Mouse (Mus musculus): ENCODE measurements around the gene Hdac7. TPM values are rescaled to one million over a fixed set of nuclear protein-coding genes. Genes with fewer than 3 reads are reported as not detected.

Hdac7 gene
- polyA plus RNA-seq, 1 experiment = not detected

- no peak for TF ChIP-seq CTCF (IDR thresholded peaks at IDR 0.05; ENCODE audit: insufficient read depth, low read depth, low read length)
- TF ChIP-seq POLR2A (IDR thresholded peaks at IDR 0.05; ENCODE audit: insufficient read depth, low read depth, low read length) = no peak
- H3K4me1 ChIP-seq (ENCODE audit: control insufficient read depth, insufficient read depth, low read length) = peaks cover 26% of the 10 kb centered on the region
- H3K4me3 ChIP-seq (ENCODE audit: insufficient read depth, low read depth, low read length) = no peak overlapping the region
- WGBS = 94% methylated on average over 14 of the region's 14 CpGs
- H3K27ac ChIP-seq (ENCODE audit: insufficient read depth, low read depth, low read length) = no peak overlapping the region
Observed at GRCm38 (mm10) chr15:97808532-97808931, 35.8 kb downstream of the Hdac7 start.

GRCm38 (mm10) chr15:97807867-97808266 lies 36.4 kb downstream of the Hdac7 start:
- H3K4me3 ChIP-seq (ENCODE audit: insufficient read depth, low read depth, low read length) = no peak overlapping the region
- WGBS = 86% methylated on average over 12 of the region's 12 CpGs
- H3K27ac ChIP-seq (ENCODE audit: insufficient read depth, low read depth, low read length) = no peak overlapping the region
- H3K4me1 ChIP-seq (ENCODE audit: control insufficient read depth, insufficient read depth, low read length) = peaks cover 19% of the 10 kb centered on the region
- TF ChIP-seq POLR2A (IDR thresholded peaks at IDR 0.05; ENCODE audit: insufficient read depth, low read depth, low read length) (no peak), CTCF (IDR thresholded peaks at IDR 0.05; ENCODE audit: insufficient read depth, low read depth, low read length) (no peak)

- no peak for TF ChIP-seq CTCF (IDR thresholded peaks at IDR 0.05; ENCODE audit: insufficient read depth, low read depth, low read length)
- no peak for TF ChIP-seq POLR2A (IDR thresholded peaks at IDR 0.05; ENCODE audit: insufficient read depth, low read depth, low read length)
- Histone ChIP-seq H3K4me3 (ENCODE audit: insufficient read depth, low read depth, low read length) (peak overlapping the region; percentile 4; the same call in 1 of the 2 replicates), H3K4me1 (ENCODE audit: control insufficient read depth, insufficient read depth, low read length) (peaks cover 13% of the 10 kb centered on the region), H3K27ac (ENCODE audit: insufficient read depth, low read depth, low read length) (no peak overlapping the region)
- WGBS = 39% methylated on average over 13 of the region's 13 CpGs
Observed at GRCm38 (mm10) chr15:97802575-97802974, 41.7 kb downstream of the Hdac7 start.

DNA sequence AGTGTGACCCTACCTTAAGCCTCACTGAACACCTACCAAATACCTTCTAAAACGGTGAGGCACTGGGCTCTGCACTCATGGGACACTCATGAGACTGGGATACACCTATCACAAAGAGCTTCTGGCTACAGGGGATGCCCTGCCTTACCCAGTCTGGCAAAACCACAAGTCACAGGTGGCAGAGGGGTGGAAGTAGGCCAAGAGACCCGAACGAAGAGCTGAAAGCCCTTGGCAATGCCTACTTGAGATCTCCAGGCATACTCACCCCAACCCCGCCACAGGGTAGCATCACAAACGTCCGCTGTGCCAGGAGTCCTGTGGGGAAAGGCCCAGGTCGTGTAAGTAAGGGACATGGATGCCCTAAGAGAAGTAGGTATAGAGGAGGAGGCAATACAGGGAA lies 42.5 kb downstream of the Hdac7 start:
- no peak overlapping the region for H3K27ac ChIP-seq (ENCODE audit: insufficient read depth, low read depth, low read length)
- H3K4me1 ChIP-seq (ENCODE audit: control insufficient read depth, insufficient read depth, low read length) = peaks cover 13% of the 10 kb centered on the region
- WGBS = 74% methylated on average over 7 of the region's 7 CpGs
- TF ChIP-seq POLR2A (IDR thresholded peaks at IDR 0.05; ENCODE audit: insufficient read depth, low read depth, low read length) (no peak), CTCF (IDR thresholded peaks at IDR 0.05; ENCODE audit: insufficient read depth, low read depth, low read length) (no peak)
- H3K4me3 ChIP-seq (ENCODE audit: insufficient read depth, low read depth, low read length) = no peak overlapping the region

DNA sequence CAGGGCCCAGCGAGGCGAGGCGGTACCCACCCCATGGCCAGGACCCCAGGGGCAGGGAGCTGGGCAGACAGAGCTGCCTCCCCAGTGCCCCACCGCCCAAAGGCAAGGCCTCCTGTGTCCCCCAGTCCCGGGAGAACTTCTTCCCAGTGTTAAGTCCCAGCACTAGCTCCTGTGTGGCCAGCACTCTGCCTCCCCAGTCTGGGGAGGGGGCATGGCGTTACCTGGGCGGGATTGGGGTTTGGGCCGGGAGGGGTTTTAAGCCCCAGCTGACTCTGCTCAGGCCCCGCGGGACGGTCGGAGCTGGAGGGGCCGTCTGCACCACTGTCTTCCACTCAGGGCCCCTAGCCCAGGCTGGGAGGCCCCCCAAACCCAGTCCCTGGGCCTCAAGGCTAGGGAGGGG lies 43.4 kb downstream of the Hdac7 start:
- Histone ChIP-seq H3K27ac (ENCODE audit: insufficient read depth, low read depth, low read length) (no peak overlapping the region), H3K4me1 (ENCODE audit: control insufficient read depth, insufficient read depth, low read length) (peaks cover 13% of the 10 kb centered on the region), H3K4me3 (ENCODE audit: insufficient read depth, low read depth, low read length) (no peak overlapping the region)
- WGBS = 91% methylated on average over 13 of the region's 13 CpGs
- TF ChIP-seq CTCF (IDR thresholded peaks at IDR 0.05; ENCODE audit: insufficient read depth, low read depth, low read length) = no peak
- TF ChIP-seq POLR2A (IDR thresholded peaks at IDR 0.05; ENCODE audit: insufficient read depth, low read depth, low read length) = no peak

GRCm38 (mm10) chr15:97799446-97799845 lies 44.9 kb downstream of the Hdac7 start:
- 88% methylated on average over 11 of the region's 11 CpGs for WGBS
- H3K4me3 ChIP-seq (ENCODE audit: insufficient read depth, low read depth, low read length) = no peak overlapping the region

DNA sequence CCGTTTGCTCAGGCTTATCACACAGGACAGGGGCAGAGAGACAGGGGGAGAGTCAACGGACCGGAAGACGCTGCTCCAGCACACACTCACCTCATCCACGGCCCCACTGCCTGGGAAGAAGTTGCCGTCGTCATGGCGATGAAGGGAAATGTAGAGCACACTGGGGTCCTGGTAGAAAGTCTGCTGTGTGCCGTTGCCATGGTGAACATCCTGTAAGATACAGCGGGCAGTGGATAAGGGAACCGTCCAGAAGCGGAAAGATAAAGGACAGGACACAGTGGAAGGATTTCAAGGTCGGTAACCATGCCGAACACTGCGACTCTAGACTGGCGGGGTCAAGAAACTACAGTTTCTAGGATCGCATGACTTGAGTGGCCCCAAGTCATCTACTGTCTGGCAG lies 46.2 kb downstream of the Hdac7 start:
- H3K4me3 ChIP-seq (ENCODE audit: insufficient read depth, low read depth, low read length) = no peak overlapping the region
- TF ChIP-seq CTCF (IDR thresholded peaks at IDR 0.05; ENCODE audit: insufficient read depth, low read depth, low read length) = no peak
- TF ChIP-seq POLR2A (IDR thresholded peaks at IDR 0.05; ENCODE audit: insufficient read depth, low read depth, low read length) = no peak
- WGBS = 49% methylated on average over 17 of the region's 17 CpGs
- H3K4me1 ChIP-seq (ENCODE audit: control insufficient read depth, insufficient read depth, low read length) = peaks cover 13% of the 10 kb centered on the region
- H3K27ac ChIP-seq (ENCODE audit: insufficient read depth, low read depth, low read length) = no peak overlapping the region

More at GRCm38 (mm10) chr15:97799446-97799845, 44.9 kb downstream of the Hdac7 start:
- TF ChIP-seq POLR2A (IDR thresholded peaks at IDR 0.05; ENCODE audit: insufficient read depth, low read depth, low read length) = no peak
- TF ChIP-seq CTCF (IDR thresholded peaks at IDR 0.05; ENCODE audit: insufficient read depth, low read depth, low read length) = no peak
- H3K27ac ChIP-seq (ENCODE audit: insufficient read depth, low read depth, low read length) = no peak overlapping the region
- peaks cover 13% of the 10 kb centered on the region for H3K4me1 ChIP-seq (ENCODE audit: control insufficient read depth, insufficient read depth, low read length)

GRCm38 (mm10) chr15:97796674-97797310 lies 47.5 kb downstream of the Hdac7 start:
- 94% methylated on average over 17 of the region's 17 CpGs for WGBS
- H3K4me3 ChIP-seq (ENCODE audit: insufficient read depth, low read depth, low read length) = no peak overlapping the region
- TF ChIP-seq POLR2A (IDR thresholded peaks at IDR 0.05; ENCODE audit: insufficient read depth, low read depth, low read length) = no peak
- no peak for TF ChIP-seq CTCF (IDR thresholded peaks at IDR 0.05; ENCODE audit: insufficient read depth, low read depth, low read length)

GRCm38 (mm10) chr15:97795559-97796235 lies 48.6 kb downstream of the Hdac7 start:
- TF ChIP-seq CTCF (IDR thresholded peaks at IDR 0.05; ENCODE audit: insufficient read depth, low read depth, low read length) (no peak), POLR2A (IDR thresholded peaks at IDR 0.05; ENCODE audit: insufficient read depth, low read depth, low read length) (no peak)
- Histone ChIP-seq H3K4me1 (ENCODE audit: control insufficient read depth, insufficient read depth, low read length) (peaks cover 6% of the 10 kb centered on the region), H3K27ac (ENCODE audit: insufficient read depth, low read depth, low read length) (no peak overlapping the region), H3K4me3 (ENCODE audit: insufficient read depth, low read depth, low read length) (no peak overlapping the region)
- 93% methylated on average over 10 of the region's 10 CpGs for WGBS

More at GRCm38 (mm10) chr15:97796674-97797310, 47.5 kb downstream of the Hdac7 start:
- no peak overlapping the region for H3K27ac ChIP-seq (ENCODE audit: insufficient read depth, low read depth, low read length)
- peaks cover 6% of the 10 kb centered on the region for H3K4me1 ChIP-seq (ENCODE audit: control insufficient read depth, insufficient read depth, low read length)

All from olfactory bulb, adult 2 months (tissue).